Mouse (Mus musculus) c-Kit-positive CD71-positive TER-119-positive erythroid progenitor cells, embryonic 14.5 days (primary cell): Measurements from ENCODE around the gene Sgsm1.
A peak's percentile ranks its signal among the peaks of the same experiment; 100 is the strongest.

Experiments
- DNase-seq: peaks from one replicate; pipeline ENCODE4 v3.0.0-alpha.2; 2013; ENCODE audit warnings: low spot score

Gene Sgsm1

DNA sequence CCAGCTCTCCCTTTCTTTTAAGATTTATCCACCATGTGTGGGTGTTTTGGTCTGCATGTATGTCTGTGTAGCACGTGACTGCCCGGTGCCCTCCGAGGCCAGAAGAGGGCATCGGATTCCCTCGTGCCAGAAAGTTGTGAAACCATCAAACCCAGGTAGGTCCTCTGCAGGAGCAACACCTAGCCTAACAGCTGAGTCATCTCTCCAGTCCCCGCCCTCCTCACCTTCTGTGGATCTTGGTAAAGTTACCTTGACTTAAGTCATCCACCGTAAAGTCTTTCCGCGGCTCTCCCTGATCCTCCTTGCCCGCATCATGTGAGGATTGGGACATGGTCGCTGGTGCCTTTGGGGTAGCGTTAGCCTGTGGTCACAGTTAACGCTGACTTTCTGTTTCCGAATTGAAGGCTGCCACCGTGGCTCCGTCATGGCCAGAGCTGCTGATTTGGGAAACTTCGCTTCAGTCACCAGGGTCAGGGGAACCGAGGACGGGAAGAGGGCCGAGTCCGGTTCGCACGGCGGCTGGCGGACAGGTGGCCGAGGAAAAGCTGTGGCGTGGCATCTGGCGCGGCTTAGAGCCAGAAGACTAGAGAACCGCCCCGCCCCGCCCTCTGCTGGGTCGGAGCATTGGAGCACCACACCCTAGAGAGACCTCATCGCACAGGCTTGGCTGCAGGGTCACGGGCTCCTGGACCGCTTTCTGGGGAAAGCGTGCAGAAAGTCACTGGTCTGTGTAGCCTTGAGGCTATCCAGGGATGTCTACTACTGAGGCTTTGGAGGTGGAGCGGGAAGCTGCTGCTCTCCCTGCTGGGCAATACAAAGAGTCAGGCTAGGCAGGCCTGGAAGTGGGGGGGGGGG, 13.4 kb upstream of the Sgsm1 start:
- no peak for DNase-seq

DNA sequence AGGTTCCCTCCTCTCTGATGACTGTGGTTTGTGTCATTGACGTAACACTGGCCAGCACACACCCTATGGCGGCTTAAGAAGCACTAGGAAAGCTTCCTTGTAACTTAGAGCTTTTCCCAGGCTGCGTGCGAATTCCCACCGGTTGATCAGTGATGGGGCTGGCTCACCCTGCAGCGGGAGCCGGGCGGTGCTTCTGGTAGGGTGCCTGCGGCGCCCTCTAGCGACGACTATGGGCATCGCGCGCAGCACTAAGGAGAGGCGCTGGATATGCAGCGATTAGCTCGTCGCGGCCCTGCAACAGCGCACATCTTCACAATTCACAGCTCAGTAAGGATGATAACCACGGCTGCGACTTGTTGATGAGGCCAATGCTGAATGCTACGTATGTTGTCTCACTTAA, 3.4 kb upstream of the Sgsm1 start:
- peak; percentile 8 for DNase-seq

DNA sequence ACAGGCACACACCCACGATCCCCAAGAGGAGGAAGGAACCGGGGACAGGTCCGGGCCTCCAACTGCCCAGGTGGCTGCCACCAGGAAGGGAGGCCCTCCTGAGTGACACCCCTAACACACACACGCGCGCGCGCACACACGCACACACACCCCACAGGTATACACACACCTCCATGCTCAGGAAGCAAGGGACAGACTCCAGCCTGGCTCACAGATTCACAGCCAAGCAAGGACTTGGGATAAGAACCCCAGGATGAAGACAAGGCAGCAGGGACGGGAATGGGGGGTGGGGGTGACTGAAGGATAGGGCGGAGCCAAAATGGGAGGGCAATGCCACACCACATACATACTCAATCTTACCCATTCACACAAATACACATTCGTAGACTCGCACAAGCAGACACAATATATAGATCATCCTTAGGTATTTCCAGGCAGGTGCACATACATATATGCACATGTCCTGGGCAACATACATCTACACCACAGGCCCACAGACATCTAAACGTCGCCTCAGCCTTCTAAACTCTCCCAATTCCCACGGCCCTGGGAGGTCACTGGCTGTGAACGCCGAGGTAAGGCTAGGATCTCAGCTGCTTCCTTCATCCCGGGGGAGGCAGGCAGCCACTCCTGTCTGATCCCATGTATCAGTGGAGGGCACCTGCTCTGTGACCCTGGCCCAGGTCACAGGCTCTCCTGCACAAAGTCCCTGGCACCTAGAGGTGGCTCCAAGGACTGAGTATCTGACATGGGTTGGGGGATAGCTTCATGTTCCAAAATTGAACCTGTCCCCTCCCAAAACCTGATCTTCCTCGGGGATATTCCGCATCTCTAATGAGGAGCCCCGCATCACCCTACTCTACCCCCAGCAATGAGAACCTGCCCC, 852 bp downstream of the Sgsm1 start:
- DNase-seq, result no peak

DNA sequence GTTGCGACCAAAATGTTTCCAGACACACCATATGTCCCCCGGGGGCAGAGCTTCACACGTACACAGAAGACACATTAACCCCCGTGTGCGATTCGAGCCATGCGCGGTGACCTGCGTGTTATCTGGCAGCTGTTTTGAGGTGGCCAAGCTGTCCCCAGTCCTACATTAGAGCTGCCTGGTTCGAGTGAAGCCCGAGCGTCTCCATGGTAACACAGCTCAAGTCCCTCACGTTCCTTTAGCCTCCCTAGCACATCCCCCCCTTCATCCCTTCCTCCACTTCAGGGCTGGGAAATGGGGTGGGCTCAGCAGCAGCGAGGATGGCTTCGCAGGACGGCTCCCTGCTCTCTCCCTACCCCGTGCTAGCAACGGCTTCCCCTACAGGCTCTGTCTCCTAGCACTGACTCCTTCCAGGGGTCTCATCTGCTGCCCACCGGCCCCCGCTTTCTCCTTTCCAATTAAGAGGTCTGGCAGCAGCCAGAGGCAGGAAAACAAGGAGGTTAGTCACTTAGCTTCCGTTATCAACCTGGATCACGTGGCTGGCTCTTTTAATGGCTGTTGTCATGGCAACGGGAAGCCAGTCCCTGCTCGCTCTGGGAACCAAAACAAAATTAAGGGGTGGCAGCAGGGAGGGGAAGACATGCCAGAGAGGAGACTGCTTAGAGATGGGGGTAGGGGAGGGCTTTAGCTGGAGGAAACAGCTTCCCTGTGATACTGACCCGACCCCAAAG, 3.7 kb downstream of the Sgsm1 start:
- DNase-seq, result no peak

DNA sequence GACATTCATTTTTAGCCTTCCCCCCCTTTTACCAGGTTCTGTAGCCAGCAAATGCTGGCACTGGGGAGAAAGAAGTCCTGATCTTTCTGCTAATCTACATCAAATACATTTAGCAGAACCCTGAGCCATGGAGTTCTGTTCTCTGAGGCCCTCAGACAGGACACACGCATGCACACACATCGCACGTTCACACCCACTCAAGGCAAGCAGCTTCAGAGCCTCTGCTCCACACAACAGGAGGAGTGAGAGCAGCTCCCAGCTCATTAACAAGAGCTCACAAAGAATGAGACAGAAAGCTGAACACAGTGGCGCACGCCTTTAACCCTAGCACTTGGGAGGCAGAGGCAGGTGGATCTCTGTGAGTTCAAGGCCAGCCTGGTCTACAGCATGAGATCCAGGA, 6.1 kb downstream of the Sgsm1 start:
- no peak for DNase-seq

DNA sequence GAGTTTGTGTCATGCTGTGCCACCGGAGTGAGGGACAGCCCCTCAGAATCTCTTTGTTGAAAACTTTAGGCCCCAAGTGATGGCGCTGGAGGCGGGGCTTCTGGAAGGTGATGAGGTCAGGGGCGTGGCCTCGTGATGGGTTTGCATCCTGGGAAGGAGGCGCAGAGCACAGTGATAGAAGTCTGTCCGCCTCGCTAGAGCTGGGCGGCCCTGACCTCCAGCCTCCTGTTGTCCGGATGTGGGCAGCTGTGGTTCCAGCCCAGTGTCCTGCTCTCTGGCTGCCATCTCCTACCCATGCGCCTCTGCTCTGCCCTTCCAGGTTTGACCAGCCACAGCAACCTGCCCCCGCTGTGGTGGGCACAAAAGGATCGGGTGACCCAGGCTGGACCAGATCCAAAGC, 8.7 kb downstream of the Sgsm1 start:
- no peak for DNase-seq

DNA sequence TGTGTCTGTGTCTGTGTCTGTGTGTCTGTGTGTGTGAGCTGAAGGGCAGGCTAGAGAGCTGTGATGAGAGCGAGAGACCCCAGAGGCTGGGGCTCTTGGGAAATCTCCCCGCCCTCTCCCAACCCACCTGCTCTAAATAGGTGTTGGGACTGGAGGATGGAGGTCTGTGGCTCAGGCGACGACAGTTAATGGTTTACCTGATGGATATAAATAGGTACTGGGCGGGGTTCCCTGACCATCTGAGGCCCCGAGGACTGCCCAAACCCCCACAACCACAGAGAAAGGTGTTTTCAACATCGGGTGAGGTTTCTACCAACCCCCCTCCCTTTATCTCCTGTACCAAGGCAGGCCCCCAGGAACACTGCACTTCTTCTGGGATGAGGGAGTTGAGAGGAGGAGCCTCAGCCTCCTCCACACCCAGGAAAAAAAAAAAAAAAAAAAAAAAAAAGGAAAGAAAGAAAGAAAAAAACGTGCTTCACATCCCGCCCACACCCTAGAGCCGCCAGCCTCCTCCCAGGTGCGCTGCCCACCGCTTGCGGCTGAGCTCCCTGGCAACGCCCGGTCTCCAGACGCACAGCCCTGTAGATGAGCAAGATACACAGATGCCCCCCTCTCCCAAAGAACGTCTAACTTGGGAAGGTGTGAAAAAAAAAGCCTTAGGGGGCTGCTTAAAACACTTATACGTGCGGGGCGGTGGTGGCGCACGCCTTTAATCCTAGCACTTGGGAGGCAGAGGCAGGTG, 10.3 kb downstream of the Sgsm1 start:
- no peak for DNase-seq

DNA sequence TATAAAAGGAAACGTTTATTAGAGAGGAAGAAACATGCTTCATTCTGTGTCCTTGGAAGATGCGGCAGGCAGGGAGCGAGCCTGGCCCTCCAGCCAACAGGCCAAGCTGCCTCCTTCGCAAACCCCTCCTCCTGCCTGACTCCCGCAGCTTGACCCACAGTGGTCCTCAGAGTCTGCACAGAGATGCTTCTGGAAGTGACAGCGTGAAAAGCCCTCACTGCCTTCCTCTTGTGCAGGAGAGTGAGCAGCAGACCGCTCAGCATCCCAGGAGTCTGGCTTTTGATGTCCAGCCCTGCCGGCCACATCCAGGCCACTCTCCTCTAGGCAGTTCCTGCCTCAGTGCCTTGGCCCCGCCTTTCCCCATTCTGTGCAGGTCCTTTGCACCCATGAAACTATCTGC, 11.2 kb downstream of the Sgsm1 start:
- DNase-seq, result no peak

DNA sequence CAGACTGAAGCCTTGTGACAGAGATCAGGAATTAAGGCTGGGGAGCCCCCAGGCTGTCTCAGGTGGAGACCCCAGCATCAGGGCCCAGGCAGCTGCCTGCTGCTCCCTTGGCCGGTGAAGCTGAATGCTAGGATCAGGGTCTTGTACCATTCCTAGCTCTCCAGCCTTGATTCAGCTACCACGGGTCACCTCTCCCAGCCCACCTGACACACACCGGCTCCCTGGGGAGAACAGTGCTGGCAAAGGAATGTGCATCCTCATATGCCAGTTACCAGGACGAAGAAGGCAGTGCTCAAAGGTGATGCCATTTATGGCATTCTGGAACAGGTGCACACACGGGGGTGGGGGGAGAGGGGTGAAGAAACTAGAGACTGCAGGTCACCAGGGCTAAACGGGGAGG, 11.8 kb downstream of the Sgsm1 start:
- no peak for DNase-seq

DNA sequence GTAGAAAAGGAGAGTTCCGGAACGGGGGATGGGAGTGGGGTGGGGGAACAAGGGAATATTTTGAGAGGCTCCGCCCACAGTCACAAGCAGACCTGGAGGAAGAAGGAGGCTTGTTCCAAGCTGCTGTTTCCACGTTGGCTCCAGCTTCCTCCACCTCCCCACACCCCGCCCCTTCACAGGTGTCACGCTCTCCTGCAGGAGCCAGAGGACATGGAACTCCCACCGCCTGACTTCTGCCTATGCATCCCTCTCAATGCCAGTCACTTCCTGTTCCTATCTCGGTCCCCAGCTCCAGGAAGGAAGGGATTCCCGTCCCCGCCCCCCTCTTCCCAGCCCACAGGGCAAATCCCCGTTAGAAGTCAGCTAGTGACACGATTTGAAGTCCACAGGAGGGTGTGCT, 12.5 kb downstream of the Sgsm1 start:
- no peak for DNase-seq

DNA sequence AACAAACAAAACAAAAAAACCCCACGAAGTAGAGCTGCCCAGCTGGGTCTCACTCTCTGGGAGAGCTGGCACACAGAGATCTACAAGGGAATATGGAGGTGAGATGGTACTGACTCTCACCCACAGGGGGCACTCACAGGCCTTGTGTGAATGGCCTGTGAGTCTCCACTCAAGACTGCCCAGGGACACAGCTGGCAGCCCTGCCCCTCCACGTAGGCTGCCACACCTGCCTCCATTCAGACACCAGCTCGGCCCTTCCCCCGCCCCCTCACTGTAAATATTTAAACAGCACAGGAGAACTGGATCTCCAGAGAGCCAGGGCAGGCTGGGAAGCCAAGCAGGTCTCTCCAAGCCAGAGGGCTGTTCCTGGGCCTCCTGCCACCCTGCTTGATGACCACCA, 14.8 kb downstream of the Sgsm1 start:
- DNase-seq, result no peak

DNA sequence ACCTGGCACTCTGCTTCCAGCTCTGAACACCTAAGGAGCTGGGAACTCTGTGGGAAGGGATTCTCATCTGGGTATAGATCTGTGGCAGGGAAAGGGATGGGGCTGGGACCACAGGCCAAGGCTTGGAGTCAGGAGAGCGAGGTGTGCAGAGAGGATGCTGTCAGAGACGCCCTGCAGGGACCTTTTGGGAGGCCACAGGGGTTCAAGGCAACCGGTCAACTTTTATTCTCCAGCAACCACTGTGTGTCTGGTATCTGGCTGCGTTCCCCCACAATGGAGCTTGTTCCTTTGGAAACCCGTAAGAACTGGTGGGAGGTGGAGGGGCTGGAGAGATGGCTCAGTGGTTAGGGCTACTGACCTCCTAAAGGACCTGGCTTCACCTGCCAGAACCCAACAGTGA, 16.0 kb downstream of the Sgsm1 start:
- no peak for DNase-seq

DNA sequence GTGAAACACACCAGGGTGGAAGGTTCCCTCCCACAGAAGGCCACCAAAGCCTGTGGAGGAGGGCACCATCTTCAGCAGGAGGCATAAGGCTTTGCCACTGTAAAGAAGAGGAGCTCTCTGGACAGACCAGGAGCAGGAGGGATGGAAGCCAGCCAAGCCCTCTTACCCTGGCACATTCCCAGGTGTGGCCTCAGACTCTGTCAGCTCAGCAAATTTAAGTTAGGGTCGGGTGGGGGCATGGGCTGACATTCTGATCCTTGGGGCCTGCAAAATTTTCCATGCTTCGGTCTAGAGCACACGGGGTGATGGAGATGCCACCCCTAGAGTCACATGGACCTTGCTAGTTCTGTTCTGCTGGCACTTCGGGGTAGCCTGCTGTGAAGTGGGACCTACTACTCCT, 17.1 kb downstream of the Sgsm1 start:
- no peak for DNase-seq

DNA sequence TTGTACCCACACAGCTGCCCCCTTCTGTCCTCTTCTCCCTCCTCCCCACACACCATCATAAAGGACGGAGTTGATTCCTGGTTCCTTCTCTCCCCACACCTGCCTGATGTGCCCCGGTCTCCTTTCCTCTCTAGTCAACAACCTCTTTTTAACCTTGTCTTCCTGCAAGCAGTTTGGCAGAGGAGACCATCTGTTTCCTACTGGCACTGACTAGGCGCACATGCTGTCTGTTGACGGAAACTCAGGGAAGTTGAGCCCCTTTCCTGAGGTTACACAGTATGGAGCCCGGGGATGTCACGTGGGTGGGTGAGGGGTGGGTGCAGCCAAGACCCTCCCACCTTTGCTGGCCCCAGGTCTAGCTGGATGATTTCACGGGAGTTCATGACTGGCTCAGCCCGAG, 17.8 kb downstream of the Sgsm1 start:
- DNase-seq, result no peak

DNA sequence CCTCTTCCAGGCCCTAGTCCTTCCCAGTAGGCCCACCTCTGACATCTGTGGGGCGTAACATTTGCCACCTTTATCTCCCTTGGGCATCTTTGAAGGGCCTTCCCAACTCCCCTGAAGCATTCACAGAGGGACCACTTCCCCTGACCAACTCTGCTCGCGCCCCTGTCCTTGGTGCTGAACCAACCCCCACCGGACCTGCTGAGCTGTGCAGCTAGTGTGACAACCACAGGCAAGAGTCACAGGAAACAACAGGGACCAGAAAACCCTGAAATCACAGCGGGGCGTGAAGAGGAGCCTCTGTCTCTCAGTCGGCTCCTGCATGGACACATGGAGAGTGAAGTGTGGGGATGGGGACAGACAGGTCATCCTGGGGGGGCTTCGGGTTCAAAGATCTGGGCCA, 18.4 kb downstream of the Sgsm1 start:
- DNase-seq, result no peak

DNA sequence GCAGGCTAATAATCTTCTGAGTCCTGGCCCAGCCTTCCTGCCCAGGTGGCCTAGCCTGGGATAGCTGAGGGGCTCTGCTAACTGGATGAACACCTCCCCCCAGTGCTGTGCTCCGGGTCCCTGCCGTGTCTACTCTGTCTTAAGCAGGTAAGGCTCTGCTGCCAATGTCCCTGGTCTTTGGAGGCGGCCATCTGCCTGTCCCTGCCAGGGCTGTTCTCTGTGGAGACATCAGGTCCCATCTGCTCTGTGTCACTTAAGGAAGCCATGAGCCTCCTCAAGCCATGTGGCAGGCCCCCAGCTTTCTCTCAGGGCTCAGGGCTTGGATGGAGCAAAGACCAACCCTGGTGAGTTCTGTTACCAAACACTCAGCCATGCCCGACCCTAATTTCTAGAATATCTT, 19.5 kb downstream of the Sgsm1 start:
- DNase-seq, result no peak

DNA sequence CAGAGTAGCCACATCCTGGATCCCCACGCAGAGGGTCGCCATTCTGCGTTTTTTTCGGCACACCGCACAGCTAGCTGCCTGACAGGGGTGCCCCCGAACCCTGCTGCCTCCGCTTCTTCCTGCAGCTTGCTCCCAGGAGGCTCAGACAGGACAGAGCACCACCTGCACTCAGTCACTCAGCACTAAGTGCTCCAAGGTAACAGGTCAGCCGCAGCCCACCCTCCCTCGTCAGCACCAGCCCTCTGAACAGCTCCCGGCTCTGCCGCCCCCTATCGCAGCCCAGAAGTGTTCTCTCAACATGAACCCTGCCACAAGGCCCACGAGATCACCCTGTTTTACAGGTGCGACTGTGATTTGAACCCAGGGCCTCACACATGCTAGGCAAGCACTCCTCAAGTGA, 20.4 kb downstream of the Sgsm1 start:
- no peak for DNase-seq

DNA sequence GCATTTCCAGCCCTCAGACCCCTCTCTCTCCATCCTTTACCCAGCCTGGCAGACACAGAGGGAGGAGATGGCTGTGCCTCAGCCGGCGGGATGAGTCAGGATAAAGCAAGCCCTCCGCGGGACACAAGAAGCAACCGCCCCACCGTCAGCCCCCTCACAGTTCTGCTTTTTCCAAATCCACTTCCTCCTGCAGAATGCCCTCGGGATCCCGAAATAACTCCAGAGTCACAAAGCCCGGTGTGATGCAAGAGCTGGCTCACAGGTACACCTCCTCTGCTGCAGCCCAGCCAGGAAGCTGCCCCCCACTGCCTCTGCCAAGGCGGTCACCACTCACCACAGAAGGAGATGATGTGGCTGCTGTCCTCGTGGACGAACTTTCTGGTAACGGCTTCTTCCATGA, 22.1 kb downstream of the Sgsm1 start:
- DNase-seq, result no peak

DNA sequence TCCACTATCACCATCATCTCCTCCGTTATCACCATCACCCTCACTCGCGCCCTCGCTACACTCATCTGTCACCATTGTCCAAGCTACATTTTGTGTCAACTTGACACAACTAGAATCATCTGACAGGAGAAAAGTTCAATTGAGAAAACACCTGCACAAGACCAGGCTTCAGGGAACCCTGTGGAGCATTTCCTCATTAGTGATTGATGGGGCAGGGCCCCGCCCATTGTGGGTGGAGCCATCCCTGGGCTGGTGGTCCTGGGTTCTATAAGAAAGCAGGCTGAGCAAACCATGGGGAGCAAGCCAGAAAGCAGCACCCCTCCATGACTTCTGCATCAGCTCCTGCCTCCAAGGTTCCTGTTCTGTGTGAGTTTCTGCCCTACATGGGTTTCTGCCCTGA, 22.8 kb downstream of the Sgsm1 start:
- DNase-seq, result no peak

DNA sequence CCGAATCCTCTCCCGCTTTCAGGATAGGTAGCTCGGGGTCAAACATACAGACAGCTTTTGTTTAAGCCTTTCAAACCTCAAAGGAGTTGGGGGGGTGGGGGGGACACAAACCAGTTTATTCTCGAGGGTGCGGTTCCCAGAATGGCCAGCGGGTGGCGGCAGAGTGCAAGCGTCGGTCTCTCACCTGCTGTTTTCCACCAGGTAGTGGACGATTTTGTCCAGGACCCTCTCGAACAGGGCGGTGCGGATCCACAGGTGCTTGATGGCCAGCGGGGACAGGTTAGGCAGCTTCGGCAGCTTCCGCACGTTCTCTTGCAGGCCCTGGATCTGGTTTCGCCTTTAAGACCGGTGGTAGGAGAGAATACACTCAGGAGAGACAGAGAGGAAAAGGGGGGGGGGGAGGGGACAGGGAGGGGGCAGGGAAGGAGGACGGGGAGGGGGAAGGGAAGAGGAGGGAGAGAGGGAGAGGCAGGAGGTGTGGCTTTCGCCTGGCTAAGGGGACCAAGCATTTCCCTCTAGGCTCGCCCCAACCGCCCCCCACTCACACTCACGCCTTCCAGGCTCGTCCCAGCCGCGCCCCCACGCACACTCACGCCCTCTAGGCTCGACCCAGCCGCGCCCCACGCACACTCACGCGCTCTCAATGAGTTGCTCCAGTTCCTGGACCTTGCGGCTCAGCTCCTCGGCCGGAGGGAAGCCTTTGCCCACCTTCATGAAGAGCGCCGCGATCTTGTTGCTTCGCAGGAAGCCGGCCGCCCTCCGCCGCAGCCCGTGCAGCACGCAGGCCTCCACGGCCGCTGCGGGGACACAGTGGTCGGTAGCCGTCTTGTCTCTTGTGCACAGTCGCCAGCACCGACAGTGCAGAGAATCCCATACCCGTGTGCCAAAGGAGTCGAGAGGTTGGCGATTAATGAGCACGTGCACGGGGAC, 23.7 kb downstream of the Sgsm1 start:
- no peak for DNase-seq

DNA sequence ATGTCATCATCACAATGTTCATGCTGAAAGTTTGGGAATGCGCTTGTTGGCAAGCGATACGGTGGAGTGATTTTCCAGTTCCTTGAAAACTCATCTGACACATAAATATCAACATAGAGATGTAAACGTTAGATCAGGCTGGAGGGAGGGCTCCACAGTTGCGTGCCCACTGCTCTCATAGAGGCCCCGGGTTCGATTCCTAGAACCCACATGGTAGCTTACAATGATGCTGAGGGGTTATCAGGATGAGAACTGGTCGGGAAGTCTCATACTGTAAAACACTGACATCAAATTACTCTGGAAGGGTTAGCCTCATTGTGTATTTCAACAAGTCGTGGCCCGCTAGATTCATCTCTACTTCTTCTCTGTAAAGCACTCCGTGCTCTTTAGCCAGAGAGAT, 24.5 kb downstream of the Sgsm1 start:
- no peak for DNase-seq
